Mouse (Mus musculus): ENCODE results near the gene Sfxn4. TPM values are rescaled to one million over a fixed set of nuclear protein-coding genes. Genes with fewer than 3 reads are reported as not detected.
A peak's percentile ranks its signal among the peaks of the same experiment; 100 is the strongest.
"Not testable (repeated sequence)": the region's sequence is repeated elsewhere in the genome, so short reads cannot be mapped to it uniquely, and the experiment has no call there.

Sfxn4 gene
- polyA plus RNA-seq, 1 experiment from 2014 or later, result 9.6 TPM

DNA sequence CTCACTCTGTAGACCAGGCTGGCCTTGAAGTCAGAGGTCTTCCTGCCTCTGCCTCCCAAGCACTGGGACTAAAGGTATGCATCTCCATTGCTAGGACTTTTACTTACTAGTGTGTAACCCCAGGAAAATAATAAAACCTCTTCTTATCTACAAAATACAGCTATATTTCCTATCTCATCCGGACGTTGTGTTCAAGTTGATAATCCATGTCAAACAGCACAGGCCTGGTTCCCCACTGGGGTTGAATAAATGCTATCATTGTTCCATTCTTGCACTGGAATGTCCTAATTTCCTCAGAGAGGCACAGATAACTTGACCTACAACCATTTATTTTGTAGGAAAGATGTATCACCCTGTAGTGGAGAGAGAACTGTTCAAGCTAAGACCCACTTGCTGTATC, 26.4 kb upstream of the Sfxn4 start:
- Histone ChIP-seq H3K4me1 (peaks cover 12% of the 10 kb centered on the region; the same call in 1 of the 2 replicates), H3K4me2 (no peak overlapping the region), H3K36me3 (no peaks in the 10 kb centered on the region), H3K27ac (no peak overlapping the region), H3K9ac (no peak overlapping the region), H3K9me3 (no peaks in the 10 kb centered on the region), H3K4me3 (no peak overlapping the region), H3K27me3 (no peaks in the 10 kb centered on the region)
- WGBS, result 86% methylated on average over 2 of the region's 2 CpGs
- ATAC-seq (ENCODE audit: insufficient number of reproducible peaks, low FRiP score, low TSS enrichment, low read depth), result no peak

DNA sequence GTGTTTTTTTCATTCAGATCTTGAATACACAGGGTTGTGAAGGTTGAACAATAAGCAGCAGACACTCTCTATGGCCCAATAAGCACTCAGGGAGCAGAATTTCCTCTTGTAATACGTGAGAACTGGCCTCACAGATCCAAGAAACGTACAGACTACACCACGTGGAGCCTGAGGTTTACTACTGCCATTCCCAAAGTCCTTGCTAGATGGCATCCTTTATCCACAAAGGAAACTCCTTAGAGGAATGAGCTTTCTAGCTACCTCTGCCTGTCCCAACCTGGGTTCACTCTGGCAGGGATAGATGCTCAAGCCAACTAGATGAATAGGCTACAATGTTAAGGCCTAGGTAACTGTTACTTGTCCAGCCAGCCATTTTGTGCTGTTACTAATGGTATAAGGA, 21.9 kb upstream of the Sfxn4 start:
- 12% methylated on average over 3 of the region's 3 CpGs for WGBS
- no peaks in the 10 kb centered on the region for H3K27me3 ChIP-seq
- no peaks in the 10 kb centered on the region for H3K36me3 ChIP-seq
- H3K4me2 ChIP-seq, result no peak overlapping the region
- no peak overlapping the region for H3K4me3 ChIP-seq
- H3K27ac ChIP-seq, result no peak overlapping the region
- no peaks in the 10 kb centered on the region for H3K4me1 ChIP-seq
- no peaks in the 10 kb centered on the region for H3K9me3 ChIP-seq
- ATAC-seq (ENCODE audit: insufficient number of reproducible peaks, low FRiP score, low TSS enrichment, low read depth), result no peak
- no peak overlapping the region for H3K9ac ChIP-seq

DNA sequence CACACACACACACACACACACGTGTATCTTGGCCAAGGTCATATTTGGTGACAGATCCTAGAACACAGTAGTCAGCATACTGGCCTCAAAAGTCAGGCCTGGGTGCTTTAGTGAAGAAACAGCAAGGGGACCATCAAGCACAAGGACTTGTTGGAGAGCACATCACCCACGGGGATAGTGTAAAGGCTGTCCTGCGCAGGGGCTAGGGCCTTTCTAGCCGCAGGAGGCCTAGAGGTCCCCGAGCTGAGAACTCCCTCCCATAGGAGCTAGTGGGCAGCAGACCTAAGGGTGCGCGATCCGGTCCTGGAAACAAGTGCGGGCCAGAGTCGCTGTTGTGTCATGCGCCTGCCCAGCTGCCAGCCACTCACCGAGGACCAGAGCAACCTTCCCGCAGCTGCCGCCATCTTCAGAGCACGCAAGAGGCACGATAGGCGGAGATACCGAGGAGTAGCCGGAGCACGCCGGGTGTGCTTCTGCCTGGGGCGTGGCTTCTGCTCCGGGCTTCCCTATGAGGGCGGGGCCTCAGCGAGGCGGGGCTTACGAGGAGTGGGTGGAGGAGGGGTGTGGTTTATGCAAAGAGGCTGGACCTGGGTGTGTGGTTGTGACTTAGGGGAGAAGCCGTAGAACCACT, 12.9 kb upstream of the Sfxn4 start, which contains the start of gene Prdx3:
Prdx3 (minus strand) TSS at position 493 of the 631 bp plus-strand sequence.
- H3K9ac ChIP-seq, result peak within 1 kb of the TSS; percentile 57
- WGBS, result 0% methylated on average over 28 of the region's 28 CpGs
- H3K4me1 ChIP-seq, result peaks cover 9% of the 10 kb centered on the region; the same call in 1 of the 2 replicates
- ATAC-seq (ENCODE audit: insufficient number of reproducible peaks, low FRiP score, low TSS enrichment, low read depth), result peak; percentile 98
- H3K4me3 ChIP-seq, result peak within 1 kb of the TSS; percentile 70
- H3K4me2 ChIP-seq, result peak within 1 kb of the TSS; percentile 53
- H3K27me3 ChIP-seq, result no peaks in the 10 kb centered on the region
- peak within 1 kb of the TSS; percentile 86 for H3K27ac ChIP-seq
- H3K9me3 ChIP-seq, result no peaks in the 10 kb centered on the region
- H3K36me3 ChIP-seq, result peaks cover 16% of the 10 kb centered on the region

DNA sequence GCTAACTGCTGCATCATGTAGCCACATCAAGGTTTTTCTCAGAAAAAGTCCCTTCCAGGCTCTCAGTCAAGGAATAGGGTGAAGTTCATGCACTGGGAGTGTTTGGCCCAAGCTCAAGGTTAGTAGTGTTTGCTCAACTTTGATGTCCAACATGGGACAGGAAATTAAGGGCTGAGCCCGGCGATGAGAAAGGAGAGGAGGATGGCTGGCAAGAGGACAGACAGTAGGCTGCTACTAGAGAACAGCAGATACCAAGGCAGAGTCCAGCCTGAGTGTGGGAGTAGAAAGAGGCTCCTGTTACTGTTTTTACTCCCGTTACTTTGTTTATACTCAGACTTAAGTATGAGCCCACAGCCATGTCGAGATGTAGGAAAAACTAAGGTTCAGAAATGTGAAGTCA, 12.2 kb upstream of the Sfxn4 start:
- Histone ChIP-seq H3K9ac (no peak overlapping the region), H3K4me3 (peak overlapping the region; percentile 70), H3K4me2 (peak overlapping the region; percentile 53)

DNA sequence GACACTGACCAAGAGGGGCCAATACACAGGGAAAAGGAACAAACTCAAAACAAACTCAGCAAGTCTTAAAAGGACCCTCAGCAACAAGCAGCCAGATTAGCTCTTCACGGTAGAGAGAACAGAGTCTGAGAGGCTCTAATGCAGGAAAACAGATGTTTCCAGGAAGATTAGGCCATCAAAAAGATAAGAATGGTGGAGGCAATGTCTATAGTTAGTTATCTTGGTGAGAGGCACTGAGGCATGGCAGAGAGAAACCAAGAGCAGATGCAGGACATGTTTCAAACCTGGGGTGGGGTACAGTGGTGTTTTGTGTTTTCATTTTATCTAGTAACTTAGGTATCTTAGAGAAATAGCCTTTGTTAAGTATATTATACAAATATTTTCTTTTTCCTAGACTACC, 11.0 kb upstream of the Sfxn4 start:
- Histone ChIP-seq H3K4me3 (no peak overlapping the region), H3K36me3 (peaks cover 26% of the 10 kb centered on the region), H3K9me3 (no peaks in the 10 kb centered on the region), H3K27me3 (no peaks in the 10 kb centered on the region), H3K4me1 (peaks cover 9% of the 10 kb centered on the region; the same call in 1 of the 2 replicates), H3K27ac (no peak overlapping the region), H3K4me2 (no peak overlapping the region), H3K9ac (no peak overlapping the region)
- no peak for ATAC-seq (ENCODE audit: insufficient number of reproducible peaks, low FRiP score, low TSS enrichment, low read depth)
- 50% methylated on average over 1 of the region's 1 CpGs for WGBS

More for the DNA sequence above, 12.2 kb upstream of the Sfxn4 start:
- WGBS, result 22% methylated on average over 4 of the region's 4 CpGs
- peaks cover 18% of the 10 kb centered on the region for H3K36me3 ChIP-seq
- H3K27me3 ChIP-seq, result no peaks in the 10 kb centered on the region
- no peak for ATAC-seq (ENCODE audit: insufficient number of reproducible peaks, low FRiP score, low TSS enrichment, low read depth)
- H3K4me1 ChIP-seq, result peaks cover 9% of the 10 kb centered on the region; the same call in 1 of the 2 replicates
- no peaks in the 10 kb centered on the region for H3K9me3 ChIP-seq
- H3K27ac ChIP-seq, result peak overlapping the region; percentile 86; the same call in 1 of the 2 replicates

DNA sequence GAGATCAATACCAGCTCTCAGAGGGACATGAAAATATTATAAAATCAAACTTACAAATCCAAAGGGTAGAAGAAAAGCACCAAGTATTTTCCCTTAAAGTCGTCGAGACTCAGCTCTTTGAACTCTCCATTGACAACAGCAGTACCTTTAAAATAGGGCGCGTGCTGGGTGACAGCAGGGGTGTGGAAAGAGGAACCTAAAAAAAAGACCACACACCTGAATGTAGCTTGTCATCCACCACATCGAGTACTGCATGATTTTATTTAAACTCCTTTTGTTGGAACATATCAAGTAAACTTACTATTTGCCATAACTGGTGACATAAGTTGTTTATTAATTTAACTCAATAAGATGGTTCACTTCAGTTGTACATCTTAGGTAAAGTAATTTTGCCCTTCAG, 10.1 kb upstream of the Sfxn4 start:
- peaks cover 9% of the 10 kb centered on the region; the same call in 1 of the 2 replicates for H3K4me1 ChIP-seq
- no peak overlapping the region for H3K9ac ChIP-seq
- no peak overlapping the region for H3K4me2 ChIP-seq
- H3K4me3 ChIP-seq, result no peak overlapping the region
- 90% methylated on average over 5 of the region's 5 CpGs for WGBS
- peaks cover 27% of the 10 kb centered on the region for H3K36me3 ChIP-seq
- no peaks in the 10 kb centered on the region for H3K9me3 ChIP-seq
- no peak overlapping the region for H3K27ac ChIP-seq
- no peak for ATAC-seq (ENCODE audit: insufficient number of reproducible peaks, low FRiP score, low TSS enrichment, low read depth)
- H3K27me3 ChIP-seq, result no peaks in the 10 kb centered on the region

DNA sequence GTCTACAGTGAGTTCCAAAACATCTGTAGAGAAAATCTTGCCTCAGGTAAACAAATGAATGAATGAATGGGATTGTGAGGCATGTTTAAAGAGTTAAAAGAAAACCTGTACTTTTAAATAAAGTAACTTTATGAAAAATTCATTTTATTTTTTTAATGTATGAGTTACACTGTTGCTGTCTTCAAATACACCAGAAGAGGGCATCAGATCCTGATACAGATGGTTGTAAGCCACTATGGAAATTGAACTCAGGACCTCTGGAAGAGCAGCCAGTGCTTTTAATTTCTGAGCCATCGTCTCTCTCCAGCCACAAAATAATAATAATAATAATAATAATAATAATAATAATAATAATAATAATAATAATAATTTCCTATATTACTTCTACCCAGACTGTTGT, 9.2 kb upstream of the Sfxn4 start:
- 86% methylated on average over 1 of the region's 1 CpGs for WGBS

DNA sequence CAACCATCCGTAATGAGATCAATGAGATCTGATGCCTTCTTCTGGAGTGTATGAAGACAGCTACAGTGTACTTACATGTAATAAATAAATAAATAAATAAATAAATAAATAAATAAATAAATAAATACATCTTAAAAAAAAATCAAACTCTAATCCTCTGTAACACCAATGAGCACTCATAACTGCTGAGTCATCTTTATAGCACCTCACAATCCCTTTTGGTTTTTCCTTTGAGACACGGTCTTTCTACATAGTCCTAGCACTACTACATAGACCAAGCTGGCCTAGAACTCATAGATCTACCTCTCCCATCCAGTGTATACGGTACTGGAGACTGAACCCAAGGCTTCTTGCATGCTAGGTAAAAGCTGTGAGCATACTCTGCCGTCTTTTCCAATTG, 4.9 kb upstream of the Sfxn4 start:
- not testable (repeated sequence) for H3K4me3 ChIP-seq; H3K9me3 ChIP-seq; H3K4me1 ChIP-seq; H3K27me3 ChIP-seq; ATAC-seq (ENCODE audit: insufficient number of reproducible peaks, low FRiP score, low TSS enrichment, low read depth); H3K27ac ChIP-seq; H3K4me2 ChIP-seq; H3K9ac ChIP-seq
- H3K36me3 ChIP-seq, result peaks cover 31% of the 10 kb centered on the region
- 96% methylated on average over 4 of the region's 4 CpGs for WGBS

More for the DNA sequence above, 9.2 kb upstream of the Sfxn4 start:
- Histone ChIP-seq H3K4me2 (no peak overlapping the region), H3K27ac (no peak overlapping the region), H3K36me3 (peaks cover 27% of the 10 kb centered on the region), H3K4me3 (no peak overlapping the region), H3K4me1 (peaks cover 9% of the 10 kb centered on the region; the same call in 1 of the 2 replicates), H3K9me3 (no peaks in the 10 kb centered on the region), H3K9ac (no peak overlapping the region), H3K27me3 (no peaks in the 10 kb centered on the region)
- no peak for ATAC-seq (ENCODE audit: insufficient number of reproducible peaks, low FRiP score, low TSS enrichment, low read depth)

DNA sequence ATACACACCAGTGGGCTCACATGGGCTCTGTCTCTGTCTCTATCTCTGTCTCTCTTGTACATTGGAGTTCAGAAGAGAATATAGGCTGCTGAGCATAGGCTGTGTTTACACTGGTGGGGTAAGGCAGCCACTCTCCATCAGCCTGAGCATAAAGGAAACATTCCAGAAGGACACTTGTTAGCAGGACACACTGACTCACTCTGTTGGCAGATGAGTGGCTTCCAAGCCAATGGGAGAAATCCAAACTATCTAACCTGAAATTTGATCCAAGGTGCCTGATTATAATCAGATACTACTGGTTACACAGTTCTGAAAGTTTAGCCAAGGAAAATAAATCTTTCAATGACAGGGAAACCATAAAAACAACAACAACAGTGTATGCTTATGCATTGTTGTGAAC, 15.5 kb downstream of the Sfxn4 start:
- no peaks in the 10 kb centered on the region for H3K27me3 ChIP-seq
- H3K9ac ChIP-seq, result no peak overlapping the region

DNA sequence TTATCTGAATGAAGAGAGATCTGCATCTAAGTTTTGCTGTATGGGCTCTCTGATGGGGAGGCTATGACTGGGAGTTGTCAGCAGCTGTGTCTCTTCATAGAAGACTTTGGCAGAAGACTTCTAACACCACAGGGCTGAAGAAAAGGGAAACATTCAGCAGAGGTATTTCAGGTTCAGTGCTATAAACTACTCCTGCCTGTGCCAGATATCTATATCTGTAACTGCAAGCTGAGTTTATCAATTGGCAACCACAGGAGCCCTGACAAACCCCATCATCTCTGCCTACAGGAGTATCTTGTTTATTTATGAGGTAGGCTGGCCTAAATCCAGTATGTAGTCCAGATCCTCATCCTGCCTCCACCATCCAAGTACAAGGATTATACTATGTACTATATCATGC, 18.0 kb downstream of the Sfxn4 start:
- peaks cover 40% of the 10 kb centered on the region for H3K36me3 ChIP-seq
- H3K27ac ChIP-seq, result no peak overlapping the region
- no peak overlapping the region for H3K4me2 ChIP-seq
- no peaks in the 10 kb centered on the region for H3K4me1 ChIP-seq
- no peak for ATAC-seq (ENCODE audit: insufficient number of reproducible peaks, low FRiP score, low TSS enrichment, low read depth)
- H3K4me3 ChIP-seq, result no peak overlapping the region
- no peaks in the 10 kb centered on the region for H3K9me3 ChIP-seq
- no peak overlapping the region for H3K9ac ChIP-seq
- no peaks in the 10 kb centered on the region for H3K27me3 ChIP-seq

More for the DNA sequence above, 15.5 kb downstream of the Sfxn4 start:
- Histone ChIP-seq H3K27ac (no peak overlapping the region), H3K4me1 (no peaks in the 10 kb centered on the region), H3K4me2 (no peak overlapping the region), H3K4me3 (no peak overlapping the region), H3K36me3 (peaks cover 33% of the 10 kb centered on the region), H3K9me3 (no peaks in the 10 kb centered on the region)
- no peak for ATAC-seq (ENCODE audit: insufficient number of reproducible peaks, low FRiP score, low TSS enrichment, low read depth)

DNA sequence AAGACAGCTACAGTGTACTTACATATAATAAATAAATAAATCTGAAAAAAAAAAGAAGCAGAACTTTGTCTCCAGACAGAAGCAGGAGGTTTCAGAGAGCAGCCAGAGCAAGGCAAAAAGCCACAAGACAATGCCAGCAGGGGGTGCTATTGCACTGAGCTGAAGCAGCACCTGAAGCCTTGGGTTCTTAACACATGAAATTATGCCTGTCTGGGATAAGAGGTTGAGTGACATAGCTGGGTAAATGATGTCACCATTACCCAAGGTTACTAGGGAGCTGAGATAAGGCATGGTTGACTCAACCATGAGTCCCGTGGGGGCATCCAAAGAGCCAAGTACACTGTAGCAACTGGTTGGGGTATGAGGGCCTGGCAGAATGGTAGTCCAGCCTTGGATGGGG, 23.5 kb downstream of the Sfxn4 start:
- Histone ChIP-seq H3K27me3 (no peaks in the 10 kb centered on the region), H3K4me3 (no peak overlapping the region), H3K4me2 (no peak overlapping the region), H3K36me3 (peaks cover 67% of the 10 kb centered on the region), H3K9ac (no peak overlapping the region), H3K27ac (no peak overlapping the region), H3K9me3 (no peaks in the 10 kb centered on the region), H3K4me1 (no peaks in the 10 kb centered on the region)
- 84% methylated on average over 1 of the region's 1 CpGs for WGBS
- ATAC-seq (ENCODE audit: insufficient number of reproducible peaks, low FRiP score, low TSS enrichment, low read depth), result no peak

DNA sequence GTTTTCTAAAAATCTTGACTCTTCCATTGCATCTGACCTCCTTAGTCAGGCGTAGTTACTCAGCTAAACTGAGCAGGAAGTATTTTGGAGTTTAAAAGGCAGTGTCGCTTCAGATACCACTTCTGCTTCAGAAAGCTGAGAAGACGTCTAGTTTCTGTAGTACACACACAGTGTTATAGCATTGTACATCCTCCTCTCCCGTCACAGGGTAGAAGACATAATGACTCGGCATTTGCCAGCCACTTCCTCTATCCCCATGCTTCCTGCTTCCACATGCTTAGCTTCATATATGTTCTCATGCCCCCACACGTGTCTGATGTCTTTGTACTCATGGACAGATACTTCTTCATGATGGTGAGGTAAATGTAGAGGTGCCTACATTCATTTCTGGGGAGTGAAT, 42.6 kb downstream of the Sfxn4 start:
- no peak overlapping the region for H3K4me2 ChIP-seq
- ATAC-seq (ENCODE audit: insufficient number of reproducible peaks, low FRiP score, low TSS enrichment, low read depth), result no peak
- no peaks in the 10 kb centered on the region for H3K27me3 ChIP-seq
- H3K9me3 ChIP-seq, result no peaks in the 10 kb centered on the region
- H3K4me3 ChIP-seq, result no peak overlapping the region
- H3K36me3 ChIP-seq, result peaks cover 61% of the 10 kb centered on the region
- H3K4me1 ChIP-seq, result no peaks in the 10 kb centered on the region
- H3K9ac ChIP-seq, result no peak overlapping the region
- 89% methylated on average over 6 of the region's 6 CpGs for WGBS
- H3K27ac ChIP-seq, result no peak overlapping the region

DNA sequence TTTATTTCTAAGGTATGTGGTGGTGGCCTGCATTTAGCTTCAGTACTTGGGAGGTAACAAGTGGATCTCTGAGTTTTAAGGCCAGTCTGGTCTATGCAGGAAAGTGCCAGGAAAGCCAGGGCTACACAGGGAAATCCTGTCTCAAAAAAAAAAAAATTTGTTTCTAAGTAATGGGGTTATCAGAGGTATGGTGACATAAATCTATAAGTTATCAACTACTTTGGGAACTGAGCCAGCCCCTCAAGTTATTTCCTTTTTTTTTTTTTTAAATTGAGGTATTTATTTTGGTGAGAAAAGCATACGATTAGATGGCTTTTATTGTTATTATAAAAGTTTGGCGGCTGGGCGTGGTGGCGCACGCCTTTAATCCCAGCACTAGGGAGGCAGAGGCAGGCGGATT, 48.1 kb downstream of the Sfxn4 start:
- H3K27ac ChIP-seq, result no peak overlapping the region
- peaks cover 20% of the 10 kb centered on the region for H3K36me3 ChIP-seq
- no peak overlapping the region for H3K9ac ChIP-seq
- H3K9me3 ChIP-seq, result no peaks in the 10 kb centered on the region
- no peak overlapping the region for H3K4me2 ChIP-seq
- no peaks in the 10 kb centered on the region for H3K27me3 ChIP-seq
- WGBS, result 95% methylated on average over 6 of the region's 6 CpGs
- ATAC-seq (ENCODE audit: insufficient number of reproducible peaks, low FRiP score, low TSS enrichment, low read depth), result no peak
- no peak overlapping the region for H3K4me3 ChIP-seq
- H3K4me1 ChIP-seq, result peaks cover 9% of the 10 kb centered on the region

All from limb, embryonic 15.5 days (tissue).